Mouse (Mus musculus) heart, postnatal 0 days (tissue): ENCODE results near the gene Il1rn. TPM values are rescaled to one million over a fixed set of nuclear protein-coding genes. Genes with fewer than 3 reads are reported as not detected.

Experiments used
- ATAC-seq: fragments of 200-750 bp; cut with Nextera tagmentation; 2 replicates; pipeline ENCODE4 v1.8.0; 2017; ENCODE audit warnings: low read depth, moderate number of reproducible peaks, moderate library complexity; ENCODE audit not compliant: insufficient read depth
- DNase-seq: peaks from one replicate; pipeline ENCODE4 v3.0.0-alpha.2; 2016; ENCODE audit warnings: low spot score
- H3K27ac ChIP-seq: fragments of 300-500 bp; sonication (generic); 2 replicates; pipeline ENCODE4 v1.5.1; 2014; ENCODE audit warnings: low read depth, mild to moderate bottlenecking
- H3K27me3 ChIP-seq: fragments of 300-500 bp; sonication (generic); 2 replicates; pipeline ENCODE4 v1.6.1; 2014; ENCODE audit warnings: low read length, mixed read lengths; ENCODE audit not compliant: control insufficient read depth, insufficient read depth
- H3K36me3 ChIP-seq: fragments of 300-500 bp; sonication (generic); replicated peaks from 2 replicates; pipeline ENCODE4 v1.6.1; 2014; ENCODE audit warnings: low read length, mixed read lengths; ENCODE audit not compliant: control insufficient read depth, insufficient read depth
- H3K4me1 ChIP-seq: fragments of 300-500 bp; sonication (generic); 2 replicates; pipeline ENCODE4 v1.6.1; 2014; ENCODE audit warnings: antibody characterized with exemption; ENCODE audit not compliant: control insufficient read depth, insufficient read depth
- H3K4me2 ChIP-seq: fragments of 300-500 bp; sonication (generic); 2 replicates; pipeline ENCODE4 v1.6.1; 2014; ENCODE audit warnings: low read depth, mild to moderate bottlenecking, low read length, moderate library complexity
- H3K4me3 ChIP-seq: fragments of 300-500 bp; sonication (generic); 2 replicates; pipeline ENCODE4 v1.5.1; 2014; ENCODE audit warnings: low read depth, low read length
- H3K9ac ChIP-seq: fragments of 300-500 bp; sonication (generic); replicated peaks from 2 replicates; pipeline ENCODE4 v1.6.1; 2014; ENCODE audit warnings: low read depth, low read length, mixed read lengths
- H3K9me3 ChIP-seq: fragments of 300-500 bp; sonication (generic); replicated peaks from 2 replicates; pipeline ENCODE4 v1.6.1; 2016; ENCODE audit warnings: low read length; ENCODE audit not compliant: control insufficient read depth
- CTCF ChIP-seq: IDR thresholded peaks from 2 replicates; pipeline ENCODE4 v1.5.1; 2016; ENCODE audit warnings: antibody characterized with exemption, control low read depth, low read depth
- EP300 ChIP-seq: IDR thresholded peaks from 2 replicates; pipeline ENCODE4 v1.6.1; 2016; ENCODE audit warnings: antibody characterized with exemption, low read depth
- WGBS: fragments of 180-500 bp; shearing (Covaris S2); extraction: QIAGEN DNeasy Blood & Tissue Kit; methylation state at CpG from one replicate; pipeline ENCODE4 v1.1.7; 2014; 5-methylcytosine and 5-hydroxymethylcytosine counted together
- polyA plus RNA-seq: library from polyadenylated mRNA; unstranded; fragments of >200 nt; fragmentation: Nextera tagmentation; extraction: Ambion mirVana; gene quantifications from 2 replicates; pipeline ENCODE4 v1.2.1, GENCODE M21; 2015
- total RNA-seq: library from RNA; depleted of rRNA; stranded (reverse); fragments of >200 nt; gene quantifications from 2 replicates; pipeline ENCODE4 v1.2.3, GENCODE M21; 2014; ENCODE audit warnings: low replicate concordance

Il1rn gene
- total and polyA plus RNA-seq, 2 experiments from 2014 or later: 0.08 to 0.19 TPM

GRCm38 (mm10) chr2:24384393-24384792 is 47.7 kb downstream of the Il1rn start:
- H3K4me3 ChIP-seq: no peak overlapping the region
- H3K9me3 ChIP-seq: no peaks in the 10 kb centered on the region
- DNase-seq (no peak), ATAC-seq (no peak)
- no peak overlapping the region for H3K27ac ChIP-seq
- H3K4me2 ChIP-seq: no peak overlapping the region
- no peak for TF ChIP-seq CTCF
- no peaks in the 10 kb centered on the region for H3K4me1 ChIP-seq
- no peaks in the 10 kb centered on the region for H3K27me3 ChIP-seq
- no peaks in the 10 kb centered on the region for H3K36me3 ChIP-seq
- H3K9ac ChIP-seq: no peak overlapping the region

GRCm38 (mm10) chr2:24385111-24385961 is 48.7 kb downstream of the Il1rn start:
- no peaks in the 10 kb centered on the region for H3K4me1 ChIP-seq
- ATAC-seq (no peak), DNase-seq (no peak)
- no peak overlapping the region for H3K27ac ChIP-seq
- H3K4me3 ChIP-seq: peak overlapping the region; percentile 4; the same call in 1 of the 2 replicates
- no peaks in the 10 kb centered on the region for H3K36me3 ChIP-seq
- H3K27me3 ChIP-seq: no peaks in the 10 kb centered on the region
- H3K4me2 ChIP-seq: peak overlapping the region; percentile 29; the same call in 1 of the 2 replicates
- no peaks in the 10 kb centered on the region for H3K9me3 ChIP-seq
- no peak overlapping the region for H3K9ac ChIP-seq
- 74% methylated on average over 14 of the region's 14 CpGs for WGBS
- TF ChIP-seq CTCF: no peak
- TF ChIP-seq EP300: no peak

DNA sequence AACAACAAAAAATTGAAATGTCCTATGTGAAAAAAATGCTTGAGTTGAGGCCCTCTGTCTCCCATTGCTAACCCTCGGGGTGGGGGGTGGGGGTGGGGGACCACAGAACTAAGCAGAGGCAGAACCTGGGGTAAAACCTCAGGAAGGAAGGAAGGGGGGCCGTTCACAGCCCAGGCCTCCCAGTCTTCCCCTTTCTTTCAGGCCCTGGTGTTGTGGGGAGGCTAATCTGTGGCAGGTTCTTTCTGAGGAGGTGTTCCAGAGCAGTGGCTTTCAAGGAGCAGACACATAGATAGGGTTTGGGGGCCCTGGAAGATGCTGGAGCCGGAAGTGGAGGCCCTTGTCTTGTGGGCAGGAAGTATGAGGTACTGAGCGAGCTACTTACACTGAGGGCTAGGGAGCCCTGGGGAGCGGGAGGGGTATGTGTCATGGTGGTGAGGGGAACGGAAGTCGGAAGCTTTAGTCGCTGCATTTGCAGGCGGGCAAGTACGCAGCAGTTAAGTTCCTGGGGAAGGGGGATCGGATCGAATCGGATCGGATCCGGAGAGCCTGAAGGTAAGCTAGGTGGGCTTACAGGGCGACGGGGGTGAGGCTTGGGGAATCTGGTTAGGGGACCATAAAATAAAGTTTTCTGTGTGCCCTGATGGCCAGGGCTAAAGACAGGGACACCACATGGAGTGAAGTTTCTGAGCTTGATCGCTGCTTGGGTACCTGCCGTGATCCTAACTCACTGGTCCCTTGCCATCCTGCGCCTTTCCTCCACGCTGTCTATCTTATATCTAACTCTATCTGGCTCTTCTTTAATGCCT is 49.7 kb downstream of the Il1rn start:
- Histone ChIP-seq H3K27ac (peak overlapping the region; percentile 20; the same call in 1 of the 2 replicates), H3K9ac (no peak overlapping the region; the same call in 1 of the 2 replicates), H3K4me2 (peak overlapping the region; percentile 25; the same call in 1 of the 2 replicates), H3K4me3 (peak overlapping the region; percentile 22; the same call in 1 of the 2 replicates), H3K27me3 (no peaks in the 10 kb centered on the region), H3K36me3 (no peaks in the 10 kb centered on the region), H3K4me1 (no peaks in the 10 kb centered on the region), H3K9me3 (no peaks in the 10 kb centered on the region)
- TF ChIP-seq EP300 (no peak), CTCF (no peak)
- DNase-seq (no peak), ATAC-seq (no peak)
- 75% methylated on average over 21 of the region's 21 CpGs for WGBS

GRCm38 (mm10) chr2:24386964-24387320 is 50.3 kb downstream of the Il1rn start:
- no peak for ATAC-seq
- H3K27ac ChIP-seq: no peak overlapping the region
- TF ChIP-seq EP300 (no peak), CTCF (no peak)
- H3K9ac ChIP-seq: no peak overlapping the region
- H3K4me3 ChIP-seq: peak overlapping the region; percentile 22; the same call in 1 of the 2 replicates
- H3K27me3 ChIP-seq: no peaks in the 10 kb centered on the region
- no peaks in the 10 kb centered on the region for H3K4me1 ChIP-seq
- whole genome bisulfite sequencing: 82% methylated on average over 2 of the region's 2 CpGs
- H3K4me2 ChIP-seq: peak overlapping the region; percentile 25; the same call in 1 of the 2 replicates
- H3K9me3 ChIP-seq: no peaks in the 10 kb centered on the region
- DNase-seq: no peak
- H3K36me3 ChIP-seq: no peaks in the 10 kb centered on the region

DNA sequence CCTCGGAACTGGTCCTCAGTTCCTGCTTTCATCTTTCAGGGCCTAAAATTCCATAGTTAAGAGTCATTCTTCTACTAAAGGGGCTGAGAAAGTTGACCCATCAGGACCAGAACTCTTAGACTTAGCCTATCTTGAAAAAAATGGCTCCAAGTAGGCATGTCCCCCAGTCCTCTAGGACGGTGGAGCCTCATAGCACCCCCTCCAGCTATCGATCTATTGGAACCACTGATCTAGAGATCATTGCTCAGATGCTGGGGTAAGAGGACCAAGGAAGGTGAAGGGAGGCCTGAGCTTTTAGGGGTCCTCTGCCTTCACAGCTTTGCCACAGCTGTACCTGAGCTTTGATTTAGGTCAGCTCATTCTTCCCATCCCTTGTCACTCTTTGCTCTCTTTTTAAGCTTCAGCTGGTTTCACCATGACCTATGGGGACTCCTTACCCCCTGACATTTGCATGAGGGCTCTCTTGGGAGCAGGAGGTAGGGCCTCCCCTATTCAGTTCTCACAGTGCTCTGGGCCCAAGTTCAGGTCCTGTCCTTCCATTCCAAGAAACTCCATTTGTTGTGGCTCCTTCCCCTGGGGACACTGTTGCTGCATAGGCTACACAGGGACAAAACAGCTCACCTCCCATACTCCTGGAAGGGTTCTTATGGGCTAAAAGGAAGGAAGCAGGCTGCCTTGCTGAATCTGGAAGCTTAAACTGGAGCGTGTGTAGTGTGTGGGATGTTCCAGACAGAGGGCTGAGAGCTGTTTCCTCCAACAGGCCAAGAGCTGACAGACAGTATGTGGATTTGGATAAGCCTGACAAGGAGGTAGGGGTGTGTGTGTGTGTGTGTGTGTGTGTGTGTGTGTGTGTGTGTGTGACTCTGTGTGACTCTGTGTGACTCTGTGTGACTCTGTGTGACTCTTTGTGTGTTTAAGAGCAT is 51.0 kb downstream of the Il1rn start:
- ATAC-seq (no peak), DNase-seq (no peak)
- TF ChIP-seq CTCF (no peak), EP300 (no peak)
- no peaks in the 10 kb centered on the region for H3K4me1 ChIP-seq
- peak overlapping the region; percentile 22; the same call in 1 of the 2 replicates for H3K4me3 ChIP-seq
- no peaks in the 10 kb centered on the region for H3K9me3 ChIP-seq
- no peak overlapping the region for H3K27ac ChIP-seq
- H3K9ac ChIP-seq: no peak overlapping the region
- no peaks in the 10 kb centered on the region for H3K36me3 ChIP-seq
- no peaks in the 10 kb centered on the region for H3K27me3 ChIP-seq
- peak overlapping the region; percentile 25; the same call in 1 of the 2 replicates for H3K4me2 ChIP-seq
- 75% methylated on average over 4 of the region's 4 CpGs for WGBS
